Mouse (Mus musculus) forelimb bud, embryonic 11.5 days (tissue): ENCODE results near the gene Snx29.
A peak's percentile ranks its signal among the peaks of the same experiment; 100 is the strongest.

Experiments used
- DNase-seq: peaks from one replicate; pipeline ENCODE4 v3.0.0-alpha.2; 2012; ENCODE audit warnings: low read depth, low spot score

Snx29 gene

GRCm38 (mm10) chr16:11728131-11728530, 405.4 kb downstream of the Snx29 start:
- DNase-seq = no peak

GRCm38 (mm10) chr16:11728627-11729026, 405.9 kb downstream of the Snx29 start:
- DNase-seq = no peak

- no peak for DNase-seq
Measured at GRCm38 (mm10) chr16:11729111-11729510, 406.4 kb downstream of the Snx29 start.

GRCm38 (mm10) chr16:11729815-11730214, 407.1 kb downstream of the Snx29 start:
- no peak for DNase-seq

- no peak for DNase-seq
Measured at GRCm38 (mm10) chr16:11731014-11731535, 408.4 kb downstream of the Snx29 start.

DNA sequence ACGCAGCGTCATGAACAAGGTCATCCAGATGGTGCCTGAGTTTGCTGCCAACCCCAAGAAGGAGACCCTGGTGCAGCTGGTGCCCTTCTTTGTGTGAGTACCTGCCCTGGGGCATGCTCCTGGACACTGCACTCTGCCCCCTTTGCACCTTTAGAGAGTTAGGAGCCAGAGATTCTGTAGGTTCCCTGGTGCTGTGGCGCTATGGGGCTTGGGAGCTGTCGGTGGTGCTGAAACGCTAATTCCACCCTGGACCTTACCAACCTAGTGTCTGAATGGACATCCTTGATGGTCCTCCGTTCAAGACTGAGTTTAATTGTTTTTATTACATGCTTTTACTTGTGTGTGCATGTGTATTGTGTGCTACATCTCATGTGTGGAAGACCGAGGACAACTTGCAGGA, 415.6 kb downstream of the Snx29 start:
- peak; percentile 66 for DNase-seq

GRCm38 (mm10) chr16:11741951-11742350, 419.2 kb downstream of the Snx29 start:
- no peak for DNase-seq

GRCm38 (mm10) chr16:11742351-11742750, 419.6 kb downstream of the Snx29 start:
- DNase-seq = no peak

GRCm38 (mm10) chr16:11743013-11743412, 420.3 kb downstream of the Snx29 start:
- DNase-seq = no peak

- DNase-seq = no peak
Measured at GRCm38 (mm10) chr16:11743724-11744123, 421.0 kb downstream of the Snx29 start.

DNA sequence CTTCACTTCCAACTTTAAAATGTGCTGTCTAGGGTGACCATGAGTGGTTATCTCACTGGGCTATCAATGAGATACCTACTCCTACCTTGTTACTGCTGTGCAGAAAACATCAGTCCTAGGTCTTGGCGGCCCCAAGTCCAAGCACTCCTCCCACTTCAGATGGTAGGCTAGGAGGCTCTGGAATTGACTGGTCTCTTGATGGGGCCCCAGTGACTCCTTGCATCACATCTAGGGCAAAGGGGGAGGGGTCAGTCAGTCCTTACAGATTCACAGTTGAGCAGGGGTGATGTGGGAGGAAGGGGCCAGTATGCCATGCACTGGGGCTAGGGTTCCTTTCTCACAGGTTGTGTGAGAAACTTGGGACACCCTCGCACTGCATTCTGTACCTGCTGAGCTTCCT, 423.3 kb downstream of the Snx29 start:
- DNase-seq = no peak

DNA sequence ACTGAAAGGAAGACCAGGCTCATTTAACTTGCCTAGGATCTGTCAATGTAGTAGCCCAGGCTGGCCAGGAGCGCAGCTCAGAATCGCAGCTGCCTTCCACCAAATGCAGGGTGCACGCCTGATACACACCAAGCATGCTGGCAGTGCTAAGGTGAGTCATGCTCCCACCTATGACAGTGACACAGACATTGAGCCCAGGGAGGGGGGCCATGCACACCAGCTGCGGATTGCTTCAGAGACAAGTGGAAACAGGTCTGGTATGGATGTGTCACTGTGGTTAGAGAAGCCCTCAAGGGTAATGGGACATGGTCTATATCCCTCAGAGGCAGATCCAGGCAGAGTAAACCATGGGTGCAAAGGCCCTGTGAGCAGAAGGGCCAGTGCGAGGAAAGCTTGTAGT, 425.2 kb downstream of the Snx29 start:
- DNase-seq = no peak

- no peak for DNase-seq
Measured at GRCm38 (mm10) chr16:11749111-11749510, 426.4 kb downstream of the Snx29 start.

- DNase-seq = no peak
Measured at GRCm38 (mm10) chr16:11750605-11751004, 427.9 kb downstream of the Snx29 start.

DNA sequence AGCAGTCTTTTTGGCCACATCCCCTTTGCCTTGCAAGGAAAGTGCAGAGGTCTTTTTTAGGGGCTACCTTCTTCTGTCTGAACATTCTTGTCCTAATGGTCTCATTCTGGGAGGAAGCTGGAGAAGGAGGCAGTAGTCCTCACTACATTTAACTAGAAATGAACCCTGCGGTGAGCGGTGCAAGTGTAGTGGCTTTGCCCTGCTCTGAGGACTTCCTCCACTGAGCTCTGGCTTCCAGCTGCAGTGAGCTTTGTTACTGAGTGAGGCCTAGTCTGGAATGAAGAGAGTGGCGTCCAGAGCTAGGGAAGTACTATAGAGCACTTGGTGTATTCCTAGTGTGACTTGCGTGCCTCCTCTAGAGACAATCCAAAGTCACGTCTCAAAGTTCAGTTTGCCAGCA, 429.8 kb downstream of the Snx29 start:
- no peak for DNase-seq

DNA sequence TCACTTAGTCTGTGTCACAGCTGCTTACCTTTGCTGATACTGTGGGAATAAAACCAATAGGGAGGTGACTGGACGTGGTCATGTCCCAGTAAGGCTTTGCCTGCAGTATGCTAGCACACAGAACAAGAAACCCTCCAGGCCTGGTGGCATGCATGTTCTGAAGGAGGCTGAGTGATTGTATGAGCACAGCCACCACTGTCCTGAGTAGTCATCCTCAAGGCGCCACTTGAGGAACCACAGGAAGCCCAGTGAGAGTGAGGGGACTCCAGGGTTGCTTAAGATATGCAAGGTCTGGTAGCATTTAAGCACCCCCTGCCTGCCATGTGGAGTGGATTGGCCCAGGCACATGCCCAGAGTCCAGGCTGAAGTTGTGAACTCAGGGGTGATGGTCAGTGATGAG, 430.8 kb downstream of the Snx29 start:
- DNase-seq = no peak

DNA sequence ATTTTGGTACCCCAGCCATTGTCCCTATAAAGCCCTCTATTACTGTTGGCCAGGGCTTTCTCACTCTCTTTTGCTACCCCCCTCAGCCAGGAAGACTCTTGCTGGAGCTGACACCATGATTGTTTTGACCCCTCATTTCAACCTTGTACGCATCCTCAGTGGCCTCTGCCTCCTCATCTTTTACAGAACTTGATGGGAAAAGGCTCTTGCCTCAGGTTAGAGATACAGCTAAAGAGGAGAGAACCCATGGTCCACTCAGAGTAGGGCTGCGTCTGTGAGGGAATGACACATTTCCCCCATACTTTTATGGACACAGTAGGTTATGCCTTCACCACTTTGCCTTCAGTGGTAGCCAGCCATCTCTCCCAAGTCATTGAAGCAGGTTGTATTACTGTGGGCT, 431.4 kb downstream of the Snx29 start:
- DNase-seq = no peak

DNA sequence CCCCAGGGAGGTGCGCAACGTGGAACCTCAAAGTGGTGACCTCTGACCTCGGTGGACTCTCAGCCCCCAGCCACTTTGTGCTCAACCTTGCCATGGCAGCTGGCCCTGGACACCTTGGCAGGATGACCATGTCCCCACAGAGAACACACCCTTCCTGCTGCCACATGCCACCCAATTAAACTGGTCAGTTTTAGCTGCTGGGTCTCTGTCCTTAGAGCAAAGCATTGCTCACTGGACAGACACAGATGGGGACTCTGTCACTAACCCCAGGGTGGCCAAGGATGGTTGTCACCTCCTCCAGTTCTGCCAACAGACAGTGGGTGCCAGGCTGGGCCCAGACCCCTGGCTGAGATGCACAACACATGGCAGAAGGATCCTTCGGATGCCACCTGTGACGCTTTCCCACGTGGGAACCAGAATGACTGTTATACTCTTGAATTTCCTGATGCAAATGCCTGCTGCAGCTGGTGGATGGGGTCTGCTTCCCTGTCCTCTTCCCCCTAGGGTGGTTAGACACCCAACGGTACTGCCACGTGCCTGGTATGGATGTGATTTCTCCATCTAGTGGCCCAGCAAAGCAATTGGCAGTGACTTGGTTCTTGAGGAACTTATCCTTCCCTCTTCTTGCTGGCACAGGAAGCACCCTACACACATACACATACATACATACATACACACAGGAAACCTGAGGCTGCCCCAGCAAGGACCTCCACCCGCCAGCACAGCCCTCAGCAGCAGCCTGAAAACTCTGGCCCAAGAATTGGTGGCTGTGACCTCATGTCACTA, 432.8 kb downstream of the Snx29 start:
- DNase-seq = no peak

- DNase-seq = no peak
Measured at GRCm38 (mm10) chr16:11756598-11757245, 434.0 kb downstream of the Snx29 start.

- no peak for DNase-seq
Measured at GRCm38 (mm10) chr16:11757471-11757870, 434.8 kb downstream of the Snx29 start.

GRCm38 (mm10) chr16:11757951-11758350, 435.2 kb downstream of the Snx29 start:
- no peak for DNase-seq

- DNase-seq = no peak
Measured at GRCm38 (mm10) chr16:11772318-11772717, 449.6 kb downstream of the Snx29 start.

DNA sequence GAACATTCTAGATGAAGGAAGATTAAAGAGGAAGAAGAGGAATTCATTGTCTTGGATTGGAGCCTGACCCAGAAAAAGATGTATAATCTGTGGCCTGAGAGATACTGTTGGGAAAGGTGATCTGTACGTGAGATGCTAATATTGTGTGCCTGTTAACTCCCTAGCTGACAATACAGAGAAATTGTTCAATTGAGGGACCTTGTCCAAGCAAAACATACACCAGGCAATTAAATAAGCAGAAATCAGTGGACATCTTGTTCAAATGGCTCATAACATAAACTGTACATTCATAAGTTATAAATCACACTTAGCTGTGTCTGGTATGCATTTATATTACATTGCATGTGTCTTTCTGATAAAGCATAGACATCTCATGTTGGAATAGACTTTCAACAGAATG, 451.6 kb downstream of the Snx29 start:
- DNase-seq = no peak
